ENCODE assay signal across 25 mouse cellular contexts in genomic region chr8:122362967-122363366, GRCm38 (mm10). TPM values are rescaled to one million over a fixed set of nuclear protein-coding genes. Genes with fewer than 3 reads are reported as not detected.
A peak's percentile ranks its signal among the peaks of the same experiment; 100 is the strongest.
DNase-seq lines count a peak whose midpoint lies in the region; ATAC-seq lines count a peak whose summit lies in the region.
"Had no signal": no experiment of that assay in that cellular context is flagged by ENCODE, and none has a peak within 500 bp of the region (broad histone marks: within the 10 kb centered on the region; RNA-seq: fewer than 3 reads in every experiment).

No protein-coding gene starts in this region.

- no peaks in the 10 kb centered on the region for H3K9me3 ChIP-seq in limb, embryonic 13.5 days
- H3K9me3 ChIP-seq in limb, embryonic 10.5 days (replicated peaks) = no peaks in the 10 kb centered on the region
- no peaks in the 10 kb centered on the region for H3K9me3 ChIP-seq in embryonic facial prominence, embryonic 12.5 days
- H3K9me3 ChIP-seq: embryonic facial prominence, embryonic 15.5 days; forebrain, embryonic 13.5 days; heart, embryonic 10.5 days; hindbrain, embryonic 12.5 days; intestine, embryonic 15.5 days had no signal

- H3K4me3 ChIP-seq in limb, embryonic 13.5 days = no peak overlapping the region
- H3K4me3 ChIP-seq in limb, embryonic 10.5 days = no peak overlapping the region
- no peak overlapping the region for H3K4me3 ChIP-seq in embryonic facial prominence, embryonic 12.5 days
- H3K4me3 ChIP-seq: embryonic facial prominence, embryonic 15.5 days; forebrain, embryonic 13.5 days; heart, embryonic 10.5 days; hindbrain, embryonic 12.5 days; intestine, embryonic 15.5 days had no signal

- no peaks in the 10 kb centered on the region for H3K36me3 ChIP-seq in limb, embryonic 13.5 days
- no peaks in the 10 kb centered on the region for H3K36me3 ChIP-seq in limb, embryonic 10.5 days
- no peaks in the 10 kb centered on the region for H3K36me3 ChIP-seq in embryonic facial prominence, embryonic 12.5 days
- H3K36me3 ChIP-seq: embryonic facial prominence, embryonic 15.5 days; heart, embryonic 10.5 days; hindbrain, embryonic 12.5 days; intestine, embryonic 15.5 days had no signal

- DNase-seq in limb, embryonic 10.5 days (ENCODE audit: low spot score) = no peak
- DNase-seq in thymus, postnatal 10 days (ENCODE audit: low spot score in 2 of 2) = no peak
- no peak for DNase-seq in Muller cell, postnatal 12 days (ENCODE audit: inconsistent ontology term)
- DNase-seq: adrenal gland, adult 8-10 months; adrenal gland, postnatal 36 days; cerebellum, adult 11 months; cerebellum, adult 8-10 months; cerebellum, postnatal 14 days; embryo, embryonic 11 days; gastrocnemius, postnatal 10 days; heart, adult 18-20 months; heart, postnatal 10 days; heart, postnatal 4 days had no signal

- ATAC-seq in limb, embryonic 13.5 days (ENCODE audit: low FRiP score, low read depth) = no peak
- 0 out of 2 replicates have a peak, but pooled peaks have one; percentile 17 for ATAC-seq in embryonic facial prominence, embryonic 12.5 days (ENCODE audit: insufficient number of reproducible peaks, insufficient read depth, low FRiP score, low TSS enrichment)
- ATAC-seq in erythroblast, adult 5-6 weeks (replicated peaks; ENCODE audit: low FRiP score, poor library complexity, severe bottlenecking) = peak; percentile 41; the same call in 1 of the 2 replicates
- ATAC-seq: forebrain, embryonic 13.5 days had no signal

- H3K4me1 ChIP-seq in limb, embryonic 13.5 days = peaks cover 11% of the 10 kb centered on the region
- peaks cover 10% of the 10 kb centered on the region; the same call in 1 of the 2 replicates for H3K4me1 ChIP-seq in limb, embryonic 10.5 days
- peaks cover 11% of the 10 kb centered on the region; the same call in 1 of the 2 replicates for H3K4me1 ChIP-seq in embryonic facial prominence, embryonic 12.5 days
- H3K4me1 ChIP-seq: forebrain, embryonic 13.5 days; hindbrain, embryonic 12.5 days; intestine, embryonic 15.5 days had no signal

- H3K4me2 ChIP-seq in limb, embryonic 13.5 days (replicated peaks) = no peak overlapping the region
- H3K4me2 ChIP-seq in embryonic facial prominence, embryonic 12.5 days (replicated peaks) = no peak overlapping the region
- H3K4me2 ChIP-seq: embryonic facial prominence, embryonic 15.5 days; forebrain, embryonic 13.5 days; hindbrain, embryonic 12.5 days; intestine, embryonic 15.5 days had no signal

- H3K9ac ChIP-seq in limb, embryonic 13.5 days = peak overlapping the region; percentile 14; the same call in 1 of the 2 replicates
- H3K9ac ChIP-seq in embryonic facial prominence, embryonic 12.5 days = no peak overlapping the region
- H3K9ac ChIP-seq: embryonic facial prominence, embryonic 15.5 days; forebrain, embryonic 13.5 days; hindbrain, embryonic 12.5 days; intestine, embryonic 15.5 days had no signal

- peaks cover 17% of the 10 kb centered on the region; the same call in 1 of the 2 replicates for H3K27me3 ChIP-seq in limb, embryonic 13.5 days
- H3K27me3 ChIP-seq in limb, embryonic 10.5 days (ENCODE audit: low read depth, poor library complexity, severe bottlenecking) = peaks cover 30% of the 10 kb centered on the region
- peaks cover 5% of the 10 kb centered on the region for H3K27me3 ChIP-seq in embryonic facial prominence, embryonic 12.5 days
- H3K27me3 ChIP-seq: embryonic facial prominence, embryonic 15.5 days; intestine, embryonic 15.5 days had no signal

- 38% methylated on average over 8 of the region's 8 CpGs for WGBS in limb, embryonic 13.5 days
- 56% methylated on average over 7 of the region's 8 CpGs for WGBS in limb, embryonic 10.5 days
- 29% methylated on average over 8 of the region's 8 CpGs for WGBS in embryonic facial prominence, embryonic 12.5 days

- H3K27ac ChIP-seq in limb, embryonic 13.5 days = no peak overlapping the region
- H3K27ac ChIP-seq in limb, embryonic 10.5 days = no peak overlapping the region
- H3K27ac ChIP-seq in embryonic facial prominence, embryonic 12.5 days = no peak overlapping the region
- H3K27ac ChIP-seq: embryonic facial prominence, embryonic 15.5 days; forebrain, embryonic 13.5 days; hindbrain, embryonic 12.5 days; intestine, embryonic 15.5 days had no signal

RNA-seq across cellular contexts. Expression of gene Trhr2, which starts 2.4 kb away (rescaled TPM):
- 0.14 and 0.38 TPM in 2 replicates for polyA plus RNA-seq in limb, embryonic 13.5 days (2015; fragmentation: Nextera tagmentation; extraction: Ambion mirVana)
- polyA plus RNA-seq in limb, embryonic 10.5 days (2016; fragmentation: Nextera tagmentation; extraction: Ambion mirVana) = not detected in 2 replicates
- 0.32 and 0.39 TPM in 2 replicates for polyA plus RNA-seq in embryonic facial prominence, embryonic 12.5 days (2016; fragmentation: Nextera tagmentation; extraction: Ambion mirVana)
- total RNA-seq in erythroblast, adult 5-6 weeks (2015; ENCODE audit: low replicate concordance) = not detected in 2 replicates
- not detected in 2 replicates for total RNA-seq in erythroblast, adult 5-6 weeks (2017; ENCODE audit: low replicate concordance)
- total RNA-seq: adrenal gland, adult 8-10 months; adrenal gland, postnatal 36 days; common myeloid progenitor, adult 5-6 weeks; ES-E14; gastrocnemius, postnatal 10 days; gastrocnemius, postnatal 4 days; heart, adult 18-20 months; heart, postnatal 10 days; heart, postnatal 4 days had no signal
- polyA plus RNA-seq: forebrain, embryonic 13.5 days; heart, embryonic 10.5 days; heart, embryonic 14.5 days; hindbrain, embryonic 12.5 days; intestine, embryonic 15.5 days had no signal

RNA-seq across cellular contexts. Expression of gene Zc3h18, which starts 13.4 kb away (rescaled TPM):
- polyA plus RNA-seq in limb, embryonic 13.5 days (2015; fragmentation: Nextera tagmentation; extraction: Ambion mirVana) = 59.2 and 59.9 TPM in 2 replicates
- 84.2 and 86.1 TPM in 2 replicates for polyA plus RNA-seq in limb, embryonic 10.5 days (2016; fragmentation: Nextera tagmentation; extraction: Ambion mirVana)
- 66.1 and 67.9 TPM in 2 replicates for polyA plus RNA-seq in embryonic facial prominence, embryonic 12.5 days (2016; fragmentation: Nextera tagmentation; extraction: Ambion mirVana)
- 10.8 and 14.2 TPM in 2 replicates for total RNA-seq in erythroblast, adult 5-6 weeks (2015; ENCODE audit: low replicate concordance)
- total RNA-seq in erythroblast, adult 5-6 weeks (2017; ENCODE audit: low replicate concordance) = 22.2 and 31.5 TPM in 2 replicates

RNA-seq across cellular contexts. Expression of gene Il17c, which starts 58.9 kb away (rescaled TPM):
- polyA plus RNA-seq in limb, embryonic 13.5 days (2015; fragmentation: Nextera tagmentation; extraction: Ambion mirVana) = not detected in 2 replicates
- 0.28 TPM in 1 of 2 replicates, not detected in the other for polyA plus RNA-seq in limb, embryonic 10.5 days (2016; fragmentation: Nextera tagmentation; extraction: Ambion mirVana)
- polyA plus RNA-seq in embryonic facial prominence, embryonic 12.5 days (2016; fragmentation: Nextera tagmentation; extraction: Ambion mirVana) = 0.45 TPM in 1 of 2 replicates, not detected in the other
- total RNA-seq in erythroblast, adult 5-6 weeks (2015; ENCODE audit: low replicate concordance) = not detected in 2 replicates
- not detected in 2 replicates for total RNA-seq in erythroblast, adult 5-6 weeks (2017; ENCODE audit: low replicate concordance)
- total RNA-seq: adrenal gland, postnatal 36 days; ES-E14; gastrocnemius, postnatal 10 days; gastrocnemius, postnatal 4 days; heart, adult 18-20 months; heart, postnatal 10 days; heart, postnatal 4 days had no signal
- polyA plus RNA-seq: embryonic facial prominence, embryonic 15.5 days; forebrain, embryonic 13.5 days; heart, embryonic 10.5 days; heart, embryonic 14.5 days; hindbrain, embryonic 12.5 days; intestine, embryonic 15.5 days had no signal
